Mouse (Mus musculus) thymus, postnatal 36 days (tissue): ENCODE measurements around the gene Nupr1.
A peak's percentile ranks its signal among the peaks of the same experiment; 100 is the strongest.
"Not testable (repeated sequence)": the region's sequence is repeated elsewhere in the genome, so short reads cannot be mapped to it uniquely, and the experiment has no call there.

ENCODE experiments used
- DNase-seq, 2 experiments: peaks; one replicate each; pipeline ENCODE4 v3.0.0; 2022; ENCODE audit warnings: mixed read lengths in 2 of 2

Nupr1 gene

DNA sequence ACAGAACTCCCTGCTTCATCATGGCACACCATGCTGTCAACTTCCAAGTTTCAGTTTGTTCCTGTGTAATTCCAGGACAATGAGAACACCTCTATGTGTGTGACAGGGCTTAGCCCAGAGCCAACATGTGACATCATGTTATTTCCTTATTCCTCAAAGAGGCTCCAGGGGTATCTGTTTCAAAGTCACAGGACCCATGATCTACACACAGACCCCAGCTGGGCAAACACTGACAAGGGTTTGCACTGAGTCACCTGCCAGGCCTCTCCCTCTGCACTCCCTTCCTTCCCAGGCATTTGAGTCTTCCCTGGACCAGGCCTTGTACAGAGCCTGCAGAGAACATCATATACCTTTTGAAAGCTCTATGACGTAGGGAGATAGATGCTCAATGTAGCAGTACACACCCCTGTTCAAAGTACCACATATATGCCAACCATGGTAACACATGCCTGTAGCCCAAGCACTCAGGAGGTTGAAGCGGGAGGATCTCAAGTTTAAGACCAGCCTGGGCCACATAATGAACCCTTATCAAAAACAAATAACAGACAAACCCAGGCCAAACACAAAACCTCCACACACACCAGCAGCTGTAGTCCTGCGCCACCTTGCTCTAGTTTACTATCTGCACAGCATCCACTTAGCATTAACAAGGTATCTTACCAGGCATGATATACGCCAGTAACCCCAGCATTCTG lies at the start of gene Nupr1:
Gene Nupr1 (minus strand): TSS at position 38 of the 695 bp plus-strand sequence.
- no peak for DNase-seq

DNA sequence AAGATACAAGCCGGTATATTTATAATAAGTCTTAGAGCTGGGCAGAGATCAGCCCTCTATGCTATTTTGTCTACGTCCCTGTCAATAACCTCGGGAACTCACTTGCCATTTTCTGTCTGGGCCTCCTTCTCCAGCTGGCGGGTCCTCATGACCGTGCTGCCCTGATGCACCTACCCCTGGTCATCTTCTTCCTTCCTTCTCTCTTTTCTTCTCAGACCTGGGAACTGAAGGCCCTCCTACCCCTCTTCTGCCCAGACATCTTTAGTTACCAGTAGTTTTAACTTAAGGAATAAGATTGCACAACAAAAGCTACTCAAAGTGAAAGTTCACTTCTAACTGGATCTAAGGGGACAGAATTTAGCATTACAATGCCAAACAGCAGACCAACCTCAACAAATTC lies 49.0 kb upstream of the Nupr1 start:
- no peak for DNase-seq

DNA sequence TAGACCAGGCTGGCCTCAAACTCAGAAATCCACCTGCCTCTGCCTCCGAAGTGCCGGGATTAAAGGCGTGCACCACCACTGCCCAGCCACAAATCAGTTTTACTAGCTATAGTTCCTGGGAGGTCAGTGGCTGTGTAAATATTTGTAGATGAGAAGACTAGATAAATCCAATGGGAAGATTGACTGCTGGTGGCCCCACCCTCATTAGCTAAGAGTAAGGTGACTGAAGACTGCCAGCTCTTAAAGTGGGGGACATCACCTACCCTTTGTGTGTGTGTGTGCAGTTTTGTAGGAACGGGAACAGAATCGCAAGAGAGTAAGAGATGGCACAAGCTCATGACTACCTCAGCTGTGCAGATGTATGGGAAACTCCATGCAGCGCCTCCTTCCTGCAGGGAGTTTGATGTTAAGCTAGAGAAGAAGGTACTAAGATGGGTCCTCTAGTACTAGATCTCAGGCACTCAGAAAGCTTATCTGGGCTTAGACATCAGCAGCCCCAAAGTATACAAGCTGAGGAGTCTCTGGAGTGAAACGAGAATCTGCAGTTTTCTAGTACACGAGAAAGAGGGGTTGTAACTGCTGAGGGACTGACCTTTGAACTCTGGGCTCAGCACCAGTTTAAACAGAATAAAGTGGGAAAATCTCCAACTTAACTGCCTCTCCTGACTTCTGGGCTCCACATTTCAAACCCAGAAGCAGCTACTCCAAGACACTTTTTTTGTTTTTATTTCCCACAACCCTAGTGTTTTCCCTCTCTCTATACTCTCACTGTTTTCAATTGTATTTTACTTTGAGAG lies 48.1 kb upstream of the Nupr1 start:
- DNase-seq = no peak

DNA sequence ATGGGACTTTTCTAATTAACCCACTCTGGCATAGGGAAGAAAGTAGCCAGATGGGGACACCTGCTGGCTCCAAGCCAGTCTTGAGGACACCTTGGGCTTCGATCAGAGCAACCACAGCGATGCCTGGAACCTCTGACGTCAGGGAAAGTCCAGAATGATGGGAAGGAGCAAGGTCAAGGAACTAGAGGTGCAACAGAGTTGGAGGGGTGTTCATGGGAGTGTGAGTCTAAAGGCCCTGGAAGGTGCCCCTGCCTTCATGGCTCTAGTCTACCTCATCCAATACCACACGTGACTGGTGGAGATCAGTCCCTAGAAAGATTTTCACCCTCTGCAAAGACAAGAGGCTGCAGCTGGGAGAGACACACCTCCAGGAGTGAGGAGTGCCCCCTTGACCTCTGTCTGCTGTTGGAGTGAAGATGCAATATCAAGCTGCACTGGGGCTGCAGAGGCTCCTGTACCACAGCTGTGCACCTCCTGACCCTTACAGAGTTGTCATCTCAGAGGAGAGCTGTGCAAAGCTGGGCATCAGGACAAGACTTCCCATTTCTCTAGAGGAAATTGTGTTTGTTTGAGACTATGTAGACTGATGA lies 46.1 kb upstream of the Nupr1 start:
- DNase-seq = no peak

DNA sequence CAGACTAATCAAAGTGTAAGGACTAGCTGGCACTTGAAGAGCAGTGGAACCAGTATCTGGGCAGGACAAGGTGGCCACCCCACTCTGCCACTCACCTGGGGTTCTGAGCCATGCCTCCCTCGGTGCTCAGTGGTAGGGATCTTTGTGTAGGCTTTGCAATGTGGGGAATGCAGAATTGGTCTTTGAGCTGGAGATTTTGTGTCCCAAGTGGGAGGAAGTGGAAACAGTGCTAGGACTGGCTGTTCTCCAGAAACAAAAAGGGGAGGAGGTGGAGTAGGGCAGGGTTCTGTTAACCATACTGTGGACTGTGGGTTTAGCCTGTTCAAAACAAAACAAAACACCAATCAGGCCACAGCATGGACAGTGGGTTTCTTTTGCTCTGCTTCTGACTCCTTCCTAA lies 45.5 kb upstream of the Nupr1 start, which contains the start of gene Sult1a1:
Gene Sult1a1 (minus strand): TSS at position 226 of the 400 bp plus-strand sequence.
- no peak for DNase-seq

DNA sequence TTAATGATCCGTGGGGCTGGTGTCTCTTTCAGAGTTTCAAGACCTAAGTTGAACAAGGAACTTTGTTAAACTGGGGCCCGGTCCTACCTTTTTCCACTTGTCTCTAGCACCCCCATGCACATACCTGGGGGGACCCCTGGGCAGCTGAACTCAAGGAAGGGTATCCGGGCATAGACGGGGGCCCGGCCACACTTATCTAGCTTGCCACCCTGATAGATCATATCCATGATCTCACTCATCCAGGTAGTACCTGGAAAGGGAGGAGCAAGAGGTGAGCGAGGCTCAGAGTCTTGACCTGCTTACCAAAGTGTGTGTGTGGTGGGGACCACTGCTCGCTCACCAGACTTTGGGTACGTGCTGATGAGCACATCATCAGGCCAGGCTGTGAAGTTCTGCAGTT lies 44.4 kb upstream of the Nupr1 start:
- DNase-seq = no peak

DNA sequence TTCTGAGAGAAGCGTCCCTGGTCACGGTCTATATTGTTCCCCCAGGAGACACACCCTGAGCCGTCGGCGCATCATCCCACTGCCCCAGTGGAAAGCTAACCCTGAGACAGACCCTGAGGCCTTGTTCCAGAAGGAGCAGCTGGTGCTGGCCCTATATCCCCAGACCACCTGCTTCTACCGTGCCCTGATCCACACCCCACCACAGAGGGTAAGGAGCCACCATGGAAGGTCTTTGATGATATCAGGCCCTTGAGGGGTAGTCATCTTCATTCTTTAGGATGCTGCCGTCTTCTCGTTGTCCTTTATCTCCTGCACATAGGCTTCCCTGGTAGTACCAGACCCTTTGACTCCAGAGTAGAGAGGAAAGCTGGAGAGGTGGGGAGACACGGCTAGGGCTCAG lies 41.5 kb upstream of the Nupr1 start:
- DNase-seq = no peak

DNA sequence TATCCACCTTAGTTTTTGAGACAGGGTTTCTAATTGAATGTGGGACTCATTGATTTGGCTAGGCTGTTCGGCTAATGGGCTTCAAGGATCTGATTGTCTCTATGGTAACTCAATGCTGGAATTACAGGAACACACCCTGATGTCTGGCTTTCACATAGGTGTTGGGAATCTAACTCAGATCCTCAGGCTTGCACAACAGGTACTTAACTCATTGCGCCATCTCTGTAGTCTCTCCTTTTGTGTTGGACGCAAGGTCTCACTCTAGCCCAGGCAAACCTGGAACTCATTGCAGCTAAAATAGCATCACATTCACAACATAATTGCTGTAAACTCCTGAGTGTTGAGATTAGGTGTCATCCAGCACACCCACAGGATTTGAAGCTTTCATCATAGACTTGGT lies 39.5 kb upstream of the Nupr1 start:
- DNase-seq = no peak

DNA sequence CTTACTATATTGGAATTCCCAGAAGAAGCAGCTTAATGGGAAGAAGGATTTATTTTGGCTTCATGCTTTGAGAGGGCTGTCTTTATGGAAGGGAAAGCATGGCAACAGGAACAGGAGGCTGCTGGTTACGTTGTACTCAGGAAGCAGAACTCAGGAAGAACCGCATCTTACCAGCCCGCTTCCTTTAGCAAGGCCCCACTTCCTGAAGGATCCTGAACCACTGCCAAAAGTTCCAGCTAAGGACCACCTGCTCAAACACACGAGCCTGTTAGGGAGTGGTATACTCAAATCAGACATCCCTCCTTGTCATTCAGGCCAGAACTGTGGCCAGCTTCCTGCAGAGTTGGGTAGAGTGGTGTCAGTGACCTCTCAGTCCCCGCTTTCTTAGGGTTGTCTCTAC lies 37.8 kb upstream of the Nupr1 start:
- no peak for DNase-seq

DNA sequence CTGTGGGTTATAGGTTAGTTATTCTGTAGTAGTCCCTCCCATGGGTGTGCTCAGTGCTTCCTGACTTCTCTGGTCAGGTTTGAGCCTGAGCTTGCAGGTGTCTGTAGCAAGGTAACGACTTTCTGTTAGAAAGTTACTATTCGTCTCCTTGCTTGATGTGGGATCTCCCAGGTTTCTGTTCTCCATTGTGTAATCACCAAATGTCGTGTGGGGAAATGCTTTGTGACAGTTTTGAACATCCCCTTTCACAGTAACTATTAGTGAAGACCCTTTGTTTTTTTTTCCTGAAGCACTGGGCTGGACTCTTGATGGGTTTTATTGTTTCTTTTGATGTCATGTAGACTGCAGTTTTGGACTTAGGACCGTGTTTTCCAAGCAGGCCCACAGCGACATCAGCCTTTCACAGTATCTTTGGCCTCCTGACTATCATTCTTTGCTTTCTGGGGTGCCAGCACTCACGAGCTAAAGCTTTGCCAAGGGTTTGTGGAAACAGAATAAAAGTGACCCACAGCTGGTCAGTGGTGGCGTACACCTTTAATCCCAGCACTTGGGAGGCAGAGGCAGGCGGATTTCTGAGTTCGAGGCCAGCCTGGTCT lies 36.9 kb upstream of the Nupr1 start:
- no peak for DNase-seq

DNA sequence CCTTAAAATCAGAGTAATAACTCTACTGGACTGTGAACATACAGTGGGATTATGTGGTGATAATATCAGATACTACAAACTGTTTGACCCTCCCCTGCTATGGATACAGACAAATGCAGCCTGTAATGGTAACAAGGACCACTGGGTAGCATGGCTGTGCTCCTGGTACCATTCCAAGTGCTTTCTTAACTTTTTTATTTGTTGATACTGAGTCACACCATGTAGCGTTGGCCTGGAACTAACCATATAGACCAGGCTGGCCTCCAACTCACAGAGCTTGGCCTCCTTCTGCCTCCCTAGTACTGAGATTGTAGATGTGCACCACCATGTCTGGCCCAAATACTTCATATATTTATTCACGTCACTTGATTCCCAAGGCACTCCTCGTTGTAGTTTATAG lies 34.6 kb upstream of the Nupr1 start:
- no peak for DNase-seq

DNA sequence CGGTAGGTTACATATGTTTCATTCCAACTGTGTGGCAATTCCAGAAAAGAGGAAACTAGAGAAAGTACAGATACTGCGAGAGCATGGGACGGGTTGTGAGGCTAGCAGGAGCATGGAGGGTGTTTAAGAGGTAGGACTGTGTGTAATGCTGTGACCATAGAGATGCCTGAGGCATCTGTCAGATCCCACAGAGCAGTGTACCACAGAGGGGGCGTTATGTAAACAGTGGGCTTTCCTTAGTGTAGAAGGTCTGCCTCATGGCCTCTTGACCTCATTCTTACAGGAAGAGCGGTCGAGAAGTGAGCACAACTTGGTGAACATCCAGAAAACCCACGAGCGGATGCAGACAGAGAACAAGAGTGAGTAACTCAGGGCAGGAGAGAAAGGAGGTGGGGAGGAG lies 33.0 kb upstream of the Nupr1 start:
- no peak for DNase-seq

DNA sequence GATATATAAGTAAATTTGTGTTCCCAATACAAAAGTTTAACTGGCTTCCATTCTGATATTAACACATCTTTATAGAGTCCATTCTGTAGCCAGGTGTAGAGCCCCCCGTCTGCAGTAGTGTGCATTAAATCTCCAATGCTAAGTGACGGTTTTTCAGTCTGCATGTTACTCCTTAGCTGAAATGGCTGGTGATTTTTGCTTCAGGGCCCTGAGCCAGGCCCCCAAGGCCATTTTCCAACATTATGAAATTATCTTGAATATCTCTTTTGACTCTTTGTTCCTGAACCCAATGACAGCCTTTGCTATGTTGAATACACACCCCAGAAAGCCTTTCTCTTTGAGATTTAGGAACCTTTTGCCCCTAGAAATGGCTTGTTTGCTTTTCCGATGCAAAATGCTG lies 29.1 kb upstream of the Nupr1 start:
- no peak for DNase-seq

DNA sequence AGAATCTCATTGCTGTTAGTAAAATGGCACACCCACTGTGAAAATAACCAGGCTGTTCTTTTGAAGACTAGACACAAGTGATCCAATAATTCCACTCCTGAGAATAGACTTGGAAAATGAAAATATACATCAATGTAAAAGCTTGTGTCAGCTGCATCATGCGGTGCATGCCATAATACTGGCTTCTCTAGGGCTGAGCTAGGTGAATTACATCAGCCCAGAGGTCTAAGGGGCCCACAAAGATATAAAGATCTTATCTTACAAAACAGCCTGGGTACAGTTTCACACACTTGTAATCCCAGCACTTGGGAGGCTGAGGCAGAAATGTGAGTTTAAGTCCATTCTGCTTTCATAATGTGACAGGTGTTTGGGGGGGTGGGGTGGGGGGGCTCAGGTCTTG lies 26.9 kb upstream of the Nupr1 start:
- no peak for DNase-seq

DNA sequence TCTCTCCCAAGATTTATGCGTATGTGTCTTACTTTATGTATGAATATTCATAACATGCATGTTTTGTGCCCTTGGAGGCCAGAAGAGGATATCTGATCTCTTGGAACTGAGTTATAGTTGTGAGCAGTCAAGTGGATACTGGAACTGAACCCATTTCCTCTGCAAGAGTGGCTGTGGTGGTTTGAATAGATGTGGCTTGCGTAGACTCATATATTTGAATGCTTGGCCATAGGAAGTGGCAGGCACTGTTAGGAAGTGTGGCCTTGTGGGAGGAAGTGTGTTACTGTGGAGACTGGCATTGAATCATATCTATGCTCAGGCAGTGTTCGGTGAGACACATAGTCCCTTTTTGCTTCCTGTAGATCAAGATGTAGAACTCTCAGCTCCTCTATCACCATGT lies 25.0 kb upstream of the Nupr1 start:
- DNase-seq = peak; percentile 3 to 15

DNA sequence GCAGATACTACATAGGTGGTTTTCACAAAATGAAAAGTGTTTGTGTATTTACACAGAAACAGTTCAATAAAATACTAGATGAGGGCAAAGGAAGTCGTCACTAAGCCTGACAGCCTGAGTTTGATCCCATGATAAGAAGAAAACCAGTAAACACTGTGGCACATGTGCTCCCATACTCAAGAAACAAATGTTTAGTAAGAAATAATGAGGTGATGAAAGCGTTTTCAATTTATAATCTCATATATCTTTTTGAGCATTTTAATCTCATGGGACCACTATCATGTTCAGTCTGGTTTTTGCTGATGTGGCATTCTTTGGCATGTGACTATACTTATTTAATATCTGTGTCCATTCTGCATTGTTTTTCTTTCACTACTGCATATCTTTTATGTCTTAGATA lies 23.3 kb upstream of the Nupr1 start:
- DNase-seq = no peak

DNA sequence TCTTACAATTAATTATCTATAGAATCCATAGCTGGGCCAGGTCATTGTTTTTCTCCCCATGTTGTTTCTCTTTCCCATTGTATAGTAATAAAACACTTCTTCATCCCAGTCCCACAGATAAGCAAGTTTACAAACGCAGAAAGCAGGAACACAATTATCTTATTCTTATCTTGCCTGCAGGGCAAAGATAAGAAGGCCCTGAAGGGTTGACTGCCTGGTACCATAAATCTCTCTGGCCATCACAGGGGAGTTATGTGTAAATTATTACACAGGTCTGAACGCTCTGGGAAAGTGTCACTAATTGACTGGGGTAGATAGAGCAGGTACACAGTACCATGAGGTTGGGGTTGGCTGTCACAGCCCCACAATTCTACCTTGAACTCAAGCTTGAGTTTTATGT lies 20.2 kb upstream of the Nupr1 start:
- no peak for DNase-seq

DNA sequence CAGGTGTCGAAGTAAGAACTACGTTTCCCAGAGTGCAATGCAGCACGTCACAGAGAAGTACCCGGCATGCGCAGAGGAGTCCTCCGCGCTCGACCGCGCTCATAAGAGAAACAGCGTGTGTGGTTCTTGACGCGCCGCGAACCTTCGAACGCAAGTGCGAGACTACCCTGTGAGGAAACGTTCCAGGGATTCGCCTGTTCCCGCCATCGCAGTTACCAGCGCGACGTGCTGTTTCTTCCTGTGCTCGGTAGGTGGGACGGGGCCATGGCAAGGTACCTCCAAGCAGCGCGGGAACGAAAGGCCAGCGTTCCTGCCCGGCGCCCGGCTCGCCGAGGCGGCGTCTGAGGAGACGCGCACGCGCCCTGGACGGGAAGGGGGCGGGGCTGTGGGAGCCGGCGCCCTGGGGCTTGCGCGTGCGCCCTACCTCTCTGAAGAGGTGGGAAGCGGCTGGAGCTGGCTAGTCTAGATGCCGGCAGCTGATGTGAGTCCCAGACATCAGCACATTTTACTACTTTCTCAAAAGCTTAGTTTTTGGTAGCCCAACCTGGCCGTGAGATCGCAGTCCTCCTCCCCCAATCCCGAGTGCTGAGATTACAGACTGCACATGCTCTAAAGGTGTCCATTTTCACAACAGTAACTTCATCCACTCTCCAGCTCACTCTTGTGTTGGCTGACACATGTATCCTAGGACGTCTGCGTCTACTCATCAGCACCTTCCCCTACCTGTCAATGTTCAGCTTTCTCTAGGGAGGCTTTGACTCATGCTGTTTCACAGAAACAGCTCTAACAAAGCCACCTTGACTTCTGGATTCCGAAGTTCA lies 18.8 kb upstream of the Nupr1 start, which contains the start of gene Sgf29:
Gene Sgf29 (plus strand): TSS at position 79 of the 821 bp plus-strand sequence.
- DNase-seq = peak; percentile 93

DNA sequence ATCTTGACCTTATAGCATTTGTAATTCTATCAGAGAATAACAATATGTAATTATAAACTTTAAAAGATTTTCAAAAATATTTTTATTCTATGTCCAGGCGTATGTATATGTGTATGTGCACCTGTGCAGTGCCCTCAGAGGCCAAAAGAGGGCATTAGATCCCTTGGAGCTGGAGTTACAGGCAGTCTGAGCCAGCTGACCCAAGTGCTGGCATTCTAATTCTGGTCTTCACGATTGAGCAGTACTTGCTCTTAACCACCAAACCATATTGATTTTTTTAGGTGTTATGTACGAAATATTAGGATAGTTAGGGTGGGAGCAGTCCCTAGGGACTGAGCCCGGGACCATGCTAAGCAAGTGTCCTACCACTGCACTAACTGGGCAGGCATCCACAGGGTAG lies 17.8 kb upstream of the Nupr1 start:
- no peak for DNase-seq

DNA sequence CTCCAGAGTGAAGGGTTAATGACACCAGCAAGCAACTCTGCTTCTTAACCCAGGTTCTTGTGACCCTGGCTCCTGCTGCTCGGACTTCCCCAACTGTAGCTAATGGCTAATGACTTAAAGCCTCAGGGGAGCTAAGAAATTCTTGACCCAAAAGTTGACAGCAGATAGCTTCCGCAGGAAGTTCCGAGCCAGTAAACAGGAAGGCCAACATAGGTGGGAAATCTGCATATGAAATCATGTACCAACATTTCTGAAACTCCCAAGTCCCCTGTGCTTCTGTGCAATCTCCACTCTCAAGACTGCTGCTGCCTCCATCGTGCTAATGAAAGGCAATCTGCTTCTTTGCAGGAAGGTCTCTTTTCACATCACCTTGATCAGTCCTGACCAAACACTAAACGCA lies 15.0 kb upstream of the Nupr1 start:
- no peak for DNase-seq

DNA sequence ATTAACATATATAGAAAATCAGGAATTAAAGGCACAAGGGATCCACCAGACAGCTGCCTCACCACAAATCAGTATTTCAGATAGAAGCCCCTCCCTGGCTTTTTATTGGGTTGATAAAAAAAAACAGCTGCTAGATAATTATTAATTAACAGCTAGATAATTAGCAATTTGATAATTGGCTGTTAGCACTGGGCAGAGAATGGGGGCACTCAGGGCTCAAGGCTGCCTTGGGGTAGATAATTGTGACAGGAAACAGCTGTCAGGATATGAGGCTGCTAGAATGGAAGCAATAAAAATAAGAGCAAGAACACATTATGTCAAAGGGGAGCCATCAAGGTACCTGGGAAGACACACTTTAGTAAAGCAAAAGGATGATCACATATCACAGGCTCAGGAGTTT lies 14.3 kb upstream of the Nupr1 start:
- no peak for DNase-seq

DNA sequence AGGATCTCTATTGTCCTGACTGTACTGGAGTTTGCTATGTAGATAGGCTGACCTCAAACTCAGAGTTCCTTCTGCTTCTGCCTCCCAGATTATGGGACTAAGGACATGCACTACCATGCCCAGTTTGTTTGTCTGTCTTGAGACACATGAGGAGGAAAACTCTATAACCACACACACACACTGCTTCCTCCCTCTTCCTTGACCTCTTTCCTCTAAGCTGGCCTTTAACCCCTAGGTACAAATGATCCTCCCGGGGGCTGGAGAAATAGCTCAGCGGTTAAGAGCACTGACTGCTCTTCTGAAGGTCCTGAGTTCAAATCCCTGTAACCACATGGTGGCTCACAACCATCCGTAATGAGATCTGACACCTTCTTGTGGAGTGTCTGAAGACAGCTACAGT lies 13.7 kb upstream of the Nupr1 start:
- no peak for DNase-seq

DNA sequence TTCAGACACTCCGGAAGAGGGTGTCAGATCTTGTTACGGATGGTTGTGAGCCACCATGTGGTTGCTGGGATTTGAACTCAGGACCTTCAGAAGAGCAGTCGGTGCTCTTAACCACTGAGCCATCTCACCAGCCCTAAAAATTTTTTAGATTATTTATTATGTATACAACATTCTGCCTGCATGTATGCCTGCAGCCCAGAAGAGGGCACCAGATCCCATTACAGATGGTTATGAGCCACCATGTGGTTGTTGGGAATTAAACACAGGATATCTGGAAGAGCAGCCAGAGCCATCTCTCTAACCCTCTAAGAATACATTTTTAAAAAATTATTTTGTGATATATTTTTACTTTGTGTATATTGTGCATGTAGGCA lies 12.6 kb upstream of the Nupr1 start:
- DNase-seq = not testable (repeated sequence)
